Mouse (Mus musculus) bone marrow macrophage, adult 2 months (primary cell): Measurements from ENCODE around the gene Mtg2.

Experiments used
- CTCF ChIP-seq: IDR thresholded peaks from 2 replicates; pipeline ENCODE4 v1.5.1; 2012; ENCODE audit warnings: low read depth, mild to moderate bottlenecking, low read length, moderate library complexity
- POLR2A ChIP-seq: IDR thresholded peaks from 2 replicates; pipeline ENCODE4 v1.6.1; 2012; ENCODE audit warnings: mild to moderate bottlenecking, low read depth, low read length, borderline replicate concordance

DNA sequence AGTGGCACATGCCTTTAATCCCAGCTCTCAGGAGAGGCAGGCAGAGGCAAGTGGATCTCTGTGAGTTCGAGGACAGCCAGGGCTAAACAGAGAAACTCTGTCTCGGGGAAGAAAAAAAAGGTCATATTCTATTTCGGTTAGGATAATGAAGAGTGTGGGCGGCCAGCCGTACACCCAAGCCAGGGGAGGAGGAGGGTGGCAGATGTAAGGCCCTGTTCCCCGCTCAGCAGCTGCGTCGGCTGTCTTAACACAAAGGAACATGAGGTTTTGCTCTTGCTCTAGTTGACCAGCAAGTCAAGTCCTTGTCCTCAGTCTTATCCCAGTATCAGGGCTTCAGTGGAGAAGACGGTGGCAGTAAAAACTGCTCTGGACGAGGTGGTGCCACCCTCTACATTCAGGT, 12.7 kb downstream of the Mtg2 start:
- TF ChIP-seq CTCF (no peak), POLR2A (no peak)
